Mouse (Mus musculus): ENCODE measurements around the gene Renbp.

The Renbp gene

DNA sequence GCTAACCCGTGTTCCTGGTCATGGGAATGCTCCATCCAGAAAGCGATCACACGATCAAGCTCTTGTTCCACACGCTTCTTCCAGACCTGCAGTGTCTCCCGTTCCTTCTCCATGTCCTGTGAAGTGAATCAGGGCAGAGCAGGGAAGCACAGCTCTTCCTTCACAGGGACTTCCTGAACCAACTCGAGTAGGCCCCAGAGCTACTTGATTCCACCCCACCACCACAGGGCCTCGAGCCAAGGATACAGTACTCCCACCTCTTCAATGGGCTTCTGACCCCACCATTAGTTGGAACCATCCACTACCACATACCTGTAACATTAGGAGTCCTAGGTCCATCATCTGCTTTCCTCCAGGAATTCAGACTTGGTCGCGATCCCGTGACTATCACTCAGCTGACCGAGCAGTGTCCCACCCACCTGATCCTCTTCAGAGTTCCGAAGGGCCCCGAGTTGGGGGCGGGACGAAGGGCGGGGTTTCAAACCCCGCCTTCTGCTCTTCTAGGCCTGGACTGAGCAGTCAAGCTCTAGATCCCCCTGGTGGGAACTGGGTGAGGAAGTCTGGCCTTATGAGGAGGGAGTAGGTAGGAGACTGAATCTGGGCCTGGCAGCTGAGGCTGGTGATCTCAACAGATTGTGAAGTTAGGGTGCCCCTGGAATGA is at the start of gene Renbp:
Gene Renbp, minus strand, starts transcription at position 449 of the 661 bp plus-strand sequence.
- DNase-seq (ENCODE audit: extremely low spot score, low read depth, low spot score): no peak

DNA sequence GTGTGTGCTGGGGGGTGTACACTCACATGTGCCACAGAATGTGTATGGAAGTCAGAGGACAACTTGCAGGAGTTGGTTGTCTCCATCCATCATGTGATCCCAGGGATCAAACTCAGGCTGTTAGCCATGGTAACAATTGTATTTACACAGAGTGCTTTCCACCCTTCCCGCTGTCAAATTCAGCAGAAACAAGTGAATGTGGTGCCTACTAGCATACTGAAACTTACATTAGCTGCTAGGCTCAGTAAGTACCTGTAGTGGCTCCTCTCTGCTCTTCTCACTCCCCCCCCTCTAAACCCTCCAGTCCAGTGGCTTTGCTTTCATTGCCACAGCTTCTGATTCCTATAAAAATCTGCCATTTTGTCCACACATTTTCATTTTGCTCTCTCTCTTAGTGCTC is 47.1 kb upstream of the Renbp start:
- no peak for DNase-seq (ENCODE audit: extremely low spot score, low read depth, low spot score)

DNA sequence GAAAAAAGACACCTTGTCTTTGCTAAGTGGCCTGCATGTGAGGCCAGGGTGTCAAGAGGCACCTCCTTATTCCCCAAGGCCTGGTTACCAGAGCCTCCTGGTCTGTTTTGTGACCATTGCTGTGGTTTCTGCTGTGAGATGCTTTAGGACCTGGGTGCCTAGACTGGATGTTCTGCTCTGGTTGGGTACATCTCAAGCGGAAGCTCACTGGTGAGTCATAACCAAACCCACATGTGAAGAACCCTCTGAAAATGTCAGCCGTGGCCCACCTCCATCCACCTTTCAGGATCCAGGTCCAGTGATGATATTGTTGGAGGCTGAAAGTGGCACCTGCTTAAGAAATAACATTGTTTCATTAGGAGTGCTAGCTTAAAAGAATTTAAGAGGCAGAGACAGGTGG is 45.6 kb upstream of the Renbp start:
- DNase-seq (ENCODE audit: extremely low spot score, low read depth, low spot score): no peak

DNA sequence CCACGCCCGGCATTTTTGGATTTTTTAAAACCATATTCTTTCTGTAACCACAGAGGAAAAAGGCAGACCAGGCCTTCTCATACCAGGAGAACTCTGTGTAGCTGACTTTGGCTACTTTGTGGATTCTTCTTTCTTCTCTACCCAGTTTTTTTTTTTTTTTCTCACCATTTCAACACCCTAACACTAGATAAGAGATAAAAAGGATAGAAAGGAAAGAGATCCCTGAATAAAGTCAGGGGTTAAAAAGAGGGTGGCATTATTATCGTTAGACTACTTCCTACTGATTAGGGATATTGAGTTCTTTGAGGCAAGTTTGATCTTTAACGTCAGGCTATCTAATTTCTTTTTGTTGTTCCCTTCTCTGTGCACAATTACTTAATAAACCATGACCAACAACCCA is 42.1 kb upstream of the Renbp start:
- DNase-seq (ENCODE audit: extremely low spot score, low read depth, low spot score): no peak

DNA sequence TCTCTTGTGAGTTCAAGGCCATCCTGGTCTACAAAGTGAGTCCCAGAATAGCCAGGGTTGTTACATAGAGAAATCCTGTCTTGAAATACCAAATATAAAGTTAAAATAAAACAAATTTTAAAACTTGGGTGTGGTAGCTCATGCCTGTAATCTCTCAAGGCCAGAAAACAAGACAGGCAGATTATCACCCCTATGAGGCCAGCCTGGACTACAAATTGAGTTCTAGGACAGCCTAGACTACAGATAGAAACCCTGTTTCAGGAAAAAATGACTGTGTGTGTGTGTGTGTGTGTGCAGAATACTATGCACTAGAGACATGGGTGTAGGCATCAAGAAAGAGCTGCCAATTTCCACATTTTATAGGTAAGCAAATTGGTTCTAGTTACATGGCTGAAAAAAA is 40.1 kb upstream of the Renbp start:
- DNase-seq (ENCODE audit: extremely low spot score, low read depth, low spot score): no peak

DNA sequence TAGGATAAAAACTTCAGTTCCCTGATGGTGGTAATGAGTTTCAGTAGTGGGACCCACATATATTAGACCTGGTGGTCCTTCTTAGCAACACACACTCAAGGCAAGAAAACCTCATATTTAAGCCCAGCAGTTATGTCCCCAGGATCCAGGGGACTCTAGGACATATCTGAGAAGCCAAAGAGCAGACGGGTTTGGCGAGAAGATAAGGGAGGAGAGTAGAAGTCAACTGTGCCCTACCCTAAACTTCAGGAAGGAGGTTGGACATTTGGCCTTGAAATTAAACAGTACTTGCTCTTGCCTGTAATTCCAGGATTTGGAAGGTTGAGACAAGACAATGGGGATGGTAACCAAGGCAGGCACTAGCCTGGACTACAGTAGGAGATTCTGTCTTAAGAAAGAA is 39.1 kb upstream of the Renbp start:
- DNase-seq (ENCODE audit: extremely low spot score, low read depth, low spot score): no peak

DNA sequence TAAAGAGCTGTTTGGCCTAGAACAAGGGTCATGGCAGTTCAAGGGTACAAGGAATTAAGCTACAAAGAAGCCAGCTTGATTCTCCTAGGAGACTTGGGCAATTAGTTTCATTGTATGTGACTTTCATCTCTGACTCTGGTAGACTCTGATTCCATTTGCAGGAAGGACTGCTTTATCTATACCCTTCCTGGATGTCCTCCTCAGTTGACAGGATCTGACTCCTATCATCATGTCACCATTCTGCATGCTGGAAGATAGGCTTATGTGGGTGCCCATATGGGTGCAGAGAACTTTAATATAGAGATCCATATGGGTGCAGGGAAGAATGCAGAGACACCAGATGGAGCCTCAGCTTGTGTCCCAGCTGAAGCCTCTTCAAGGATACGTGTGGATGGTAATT is 38.5 kb upstream of the Renbp start:
- DNase-seq (ENCODE audit: extremely low spot score, low read depth, low spot score): no peak

DNA sequence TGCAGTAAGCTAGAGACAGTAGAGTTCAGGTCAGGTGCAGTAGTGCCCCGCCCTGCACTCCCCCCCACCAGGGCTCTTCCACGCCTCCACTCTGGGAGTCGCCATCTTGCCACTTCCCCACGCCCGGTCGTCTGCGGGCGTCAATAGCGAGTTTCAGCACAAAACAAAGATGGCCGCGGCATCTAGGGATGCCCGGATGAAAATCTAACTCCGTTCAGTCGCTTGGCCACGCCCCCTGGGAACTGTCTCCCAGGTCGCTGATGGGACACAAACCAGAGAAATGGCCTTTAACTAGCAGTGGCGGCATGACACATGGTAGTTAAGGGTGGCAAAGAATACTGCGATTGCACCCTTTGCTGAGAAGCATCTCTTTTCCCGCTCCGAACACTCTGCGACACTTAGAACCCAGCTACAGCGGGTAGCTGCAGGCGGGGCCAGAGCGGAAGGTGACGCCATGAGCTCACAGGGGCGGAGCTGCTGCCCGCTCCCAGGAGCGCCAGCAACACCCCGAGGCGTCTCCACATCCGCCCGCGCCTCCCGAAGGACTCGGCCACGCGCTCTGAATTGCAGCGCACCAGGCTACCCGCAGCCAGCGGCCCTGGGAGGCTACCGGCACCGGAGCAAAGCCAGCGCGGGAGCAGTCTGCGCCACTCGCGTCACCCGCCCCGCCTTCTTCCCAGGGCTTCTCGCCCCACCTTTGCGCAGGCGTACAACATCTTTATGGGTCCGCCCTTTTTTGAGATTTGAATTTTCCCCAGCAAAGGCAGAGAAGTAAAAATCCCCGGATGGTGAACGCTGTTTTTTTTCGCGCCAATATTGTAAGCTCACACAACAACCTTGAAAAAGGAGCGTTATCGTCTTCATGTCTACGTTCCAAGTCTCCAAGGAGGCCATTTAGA is 36.8 kb upstream of the Renbp start:
- DNase-seq (ENCODE audit: extremely low spot score, low read depth, low spot score): peak; percentile 70

DNA sequence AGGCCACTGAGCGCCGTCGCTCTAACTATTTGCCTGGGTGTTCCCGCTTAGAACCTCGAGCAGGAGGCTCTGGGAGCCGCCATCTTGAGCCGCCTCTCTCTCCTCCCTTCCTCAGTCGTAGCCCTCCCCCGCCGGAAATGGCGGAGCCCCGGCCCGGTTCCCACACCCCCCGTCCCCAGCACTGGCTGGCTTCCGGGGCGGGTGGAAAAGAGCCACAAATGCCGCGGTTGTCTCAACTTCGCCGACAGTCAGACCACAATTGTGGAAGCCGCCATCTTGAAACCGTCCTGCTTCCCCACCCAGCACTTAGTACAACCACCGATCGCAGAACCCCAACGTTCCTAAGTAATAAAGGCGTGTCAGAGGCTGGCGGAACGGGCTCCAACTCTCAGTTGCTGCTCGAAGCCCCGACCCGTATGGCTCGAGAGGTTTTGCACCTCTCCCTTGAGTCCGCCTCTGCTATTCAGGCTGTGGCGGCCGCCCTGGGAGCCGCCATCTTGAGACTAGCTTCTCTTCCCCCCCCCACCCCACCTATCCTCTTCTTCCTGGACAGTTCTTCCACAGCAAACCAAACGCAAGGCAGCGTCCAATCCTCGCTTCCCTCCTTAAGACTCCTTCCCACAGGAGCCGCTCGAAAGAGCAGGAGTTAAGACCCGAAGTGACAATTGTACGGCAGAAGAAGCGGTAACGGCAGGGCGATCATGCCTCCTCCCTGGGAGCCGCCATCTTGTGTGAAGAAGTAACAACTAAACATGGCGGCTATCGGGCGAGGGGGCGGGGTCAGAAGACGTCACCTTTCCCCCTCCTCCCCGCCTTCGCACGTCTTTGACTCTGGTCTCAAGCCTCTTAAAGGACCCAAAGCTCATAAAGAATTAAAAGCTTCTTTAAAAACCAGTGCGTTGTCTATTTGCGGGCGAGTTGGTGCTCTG is 35.9 kb upstream of the Renbp start, which contains the start of gene Hcfc1:
Gene Hcfc1, minus strand, starts transcription at position 110 of the 929 bp plus-strand sequence.
- peak; percentile 52 for DNase-seq (ENCODE audit: extremely low spot score, low read depth, low spot score)

DNA sequence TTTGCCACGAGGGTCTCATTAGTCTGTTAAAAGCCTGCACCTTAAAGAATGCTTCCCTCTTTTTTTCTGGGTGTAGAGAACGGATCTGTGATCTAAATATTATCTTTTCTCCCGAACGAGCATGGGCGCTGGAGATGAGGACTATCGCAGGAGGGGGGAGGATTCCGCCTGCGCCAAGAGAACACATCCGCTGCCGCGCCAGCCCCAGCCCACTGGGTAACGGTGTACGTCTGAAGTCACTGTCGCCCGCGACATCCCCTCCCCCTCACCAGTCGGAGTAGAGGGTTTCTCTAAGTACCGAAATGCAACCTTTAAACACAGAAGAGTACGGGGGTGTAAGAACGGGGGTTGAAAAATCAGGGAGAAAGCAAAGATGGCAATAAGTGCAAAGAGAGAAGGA is 34.7 kb upstream of the Renbp start:
- no peak for DNase-seq (ENCODE audit: extremely low spot score, low read depth, low spot score)

DNA sequence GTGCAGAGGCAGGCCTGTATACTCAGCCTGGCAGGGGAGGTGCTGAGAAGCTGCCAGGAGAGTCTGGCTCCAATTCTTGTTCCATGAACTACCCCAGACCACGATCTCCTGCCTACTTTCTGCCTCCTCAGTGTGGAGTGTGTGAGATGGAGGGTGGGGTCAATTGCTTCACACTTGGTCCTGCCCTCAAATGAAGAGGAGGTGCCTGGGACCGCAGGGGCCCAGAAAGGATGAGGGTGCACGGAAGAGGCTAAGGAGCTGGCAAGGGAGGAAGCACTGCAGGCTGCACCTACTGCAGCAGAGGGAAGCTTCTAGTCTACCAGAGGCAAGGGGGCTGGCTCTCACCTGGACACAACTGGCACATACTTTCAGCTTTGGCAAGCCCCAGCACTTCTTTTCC is 33.7 kb upstream of the Renbp start:
- no peak for DNase-seq (ENCODE audit: extremely low spot score, low read depth, low spot score)

DNA sequence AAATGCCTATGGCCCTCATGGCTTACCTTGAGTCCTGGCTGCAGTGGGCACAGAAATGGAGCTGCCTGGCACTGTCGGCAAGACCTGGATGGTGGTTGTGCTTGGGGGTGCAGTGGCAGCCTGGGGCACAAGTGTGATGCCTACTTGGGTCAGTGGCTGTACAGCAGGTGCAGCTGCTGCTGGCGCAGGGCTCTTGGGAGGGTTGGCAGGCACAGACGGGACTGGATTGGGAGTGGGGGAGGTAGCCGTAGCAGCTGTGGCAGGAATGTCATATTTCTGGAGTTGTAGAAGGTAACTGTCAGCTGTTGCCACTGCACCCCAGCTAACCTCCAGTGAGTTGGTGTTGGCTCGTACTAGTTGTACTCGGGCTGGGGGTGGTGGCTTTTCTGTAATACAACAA is 24.3 kb upstream of the Renbp start:
- no peak for DNase-seq (ENCODE audit: extremely low spot score, low read depth, low spot score)

DNA sequence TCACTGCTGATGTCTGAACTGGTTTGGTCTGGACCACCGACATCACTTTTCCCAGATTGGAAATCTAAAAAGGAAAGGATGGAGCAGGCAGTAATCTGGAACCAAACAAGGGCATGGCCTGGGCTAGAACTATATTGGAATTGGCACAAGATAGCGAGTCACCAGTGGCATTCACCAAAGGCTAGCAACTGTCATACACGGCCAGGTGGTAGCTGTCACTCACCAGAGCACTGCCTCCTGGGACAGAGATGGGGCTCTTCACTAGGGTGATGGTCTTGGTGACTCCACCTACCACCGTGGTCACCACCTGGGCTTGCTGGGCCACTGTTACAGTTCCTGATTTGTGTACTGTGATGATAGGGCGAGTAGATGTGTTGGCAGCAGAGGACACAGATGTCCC is 22.0 kb upstream of the Renbp start:
- DNase-seq (ENCODE audit: extremely low spot score, low read depth, low spot score): no peak

DNA sequence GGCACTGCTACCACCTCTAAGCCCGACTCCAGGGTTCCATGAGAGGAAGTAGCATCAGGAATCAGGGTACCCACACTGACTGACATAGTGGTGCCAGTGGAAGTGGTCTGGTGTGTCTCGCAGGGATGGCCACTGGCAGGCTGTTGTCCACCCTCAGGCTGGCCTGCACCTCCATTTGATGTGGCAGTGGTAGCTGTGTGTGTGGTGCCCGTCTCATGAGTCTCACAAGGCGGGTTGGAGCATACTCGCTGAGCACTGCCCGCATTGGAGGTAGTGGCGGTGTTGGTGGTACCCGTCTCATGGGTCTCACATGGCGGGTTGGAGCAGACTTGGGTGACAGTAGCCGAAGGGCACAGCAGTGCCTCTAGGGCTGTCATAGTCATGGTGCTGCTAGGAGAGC is 18.7 kb upstream of the Renbp start:
- DNase-seq (ENCODE audit: extremely low spot score, low read depth, low spot score): no peak

DNA sequence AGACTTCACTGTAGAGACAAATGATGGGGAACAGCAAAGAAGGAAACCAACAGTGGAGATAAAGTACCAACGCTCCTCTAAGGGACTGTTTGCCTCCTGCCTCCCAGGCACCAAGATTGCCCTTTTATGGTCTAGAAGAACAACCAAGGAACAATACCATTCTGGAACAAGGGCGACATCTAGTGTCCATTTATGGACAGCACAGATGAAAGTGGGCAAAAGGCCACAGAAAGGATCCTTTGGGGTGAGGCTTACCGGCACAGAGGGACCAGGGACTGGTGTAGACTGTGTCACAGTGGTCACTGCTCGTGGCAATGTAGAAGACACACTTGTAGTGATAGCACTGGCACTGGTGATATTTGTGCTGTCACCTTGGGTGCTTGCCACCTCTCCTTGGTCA is 18.0 kb upstream of the Renbp start:
- DNase-seq (ENCODE audit: extremely low spot score, low read depth, low spot score): peak; percentile 39

DNA sequence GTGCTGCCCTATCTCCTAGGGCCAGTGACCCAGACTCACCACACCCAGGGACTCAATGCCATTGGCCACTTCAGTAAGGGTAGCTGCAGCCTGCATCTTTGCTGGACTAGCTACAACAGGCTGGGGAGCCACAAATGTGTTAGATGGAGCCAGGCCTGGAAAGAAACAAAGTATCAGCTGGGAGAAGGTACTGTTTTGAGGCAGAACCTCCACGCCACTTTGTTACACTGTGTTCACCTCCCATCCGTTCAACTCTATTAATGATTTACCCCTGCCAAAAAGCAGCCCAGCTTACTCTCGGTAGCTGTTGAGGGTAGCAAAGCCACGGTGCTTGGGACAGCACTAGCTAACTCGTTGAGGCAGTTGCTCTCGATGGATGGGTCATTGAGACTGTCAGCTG is 16.2 kb upstream of the Renbp start:
- DNase-seq (ENCODE audit: extremely low spot score, low read depth, low spot score): no peak

DNA sequence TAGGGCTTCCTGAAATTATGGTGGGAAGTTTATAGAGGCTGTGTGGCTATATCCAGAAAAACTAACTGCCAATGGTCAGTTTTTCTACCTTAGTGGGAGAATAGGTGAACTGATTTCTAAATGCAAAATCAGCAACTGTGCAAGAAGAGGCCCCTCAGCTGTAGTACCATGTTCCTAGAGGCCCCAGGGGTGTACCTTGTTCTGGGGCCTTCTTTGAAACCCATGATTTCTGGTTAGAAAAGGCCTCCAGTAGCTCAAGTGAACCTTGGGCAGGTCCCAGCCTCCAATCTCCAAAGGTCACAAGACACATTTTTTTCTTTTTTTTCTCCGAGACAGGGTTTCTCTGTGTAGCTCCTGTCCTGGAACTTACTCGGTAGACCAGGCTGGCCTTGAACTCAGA is 11.6 kb upstream of the Renbp start:
- no peak for DNase-seq (ENCODE audit: extremely low spot score, low read depth, low spot score)

DNA sequence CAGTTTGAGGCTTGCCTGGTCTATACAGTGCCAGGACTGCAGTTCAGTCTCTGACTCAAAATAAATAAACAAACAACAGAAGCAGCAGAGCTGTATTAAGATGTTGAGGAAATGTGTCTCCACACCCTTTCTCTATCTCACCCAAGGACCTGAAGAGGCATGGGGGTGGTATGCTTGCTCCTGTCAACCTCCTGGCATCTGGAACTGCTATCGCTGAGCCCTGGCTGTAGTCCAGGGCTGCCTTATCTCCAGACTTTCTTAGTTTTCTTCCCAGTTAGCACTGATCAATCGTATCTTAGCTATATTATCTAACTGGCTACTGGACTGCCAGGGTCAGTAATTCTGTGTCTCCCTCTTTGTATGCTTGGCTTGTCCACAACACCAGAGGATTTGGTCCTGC is 11.2 kb upstream of the Renbp start:
- DNase-seq (ENCODE audit: extremely low spot score, low read depth, low spot score): no peak

DNA sequence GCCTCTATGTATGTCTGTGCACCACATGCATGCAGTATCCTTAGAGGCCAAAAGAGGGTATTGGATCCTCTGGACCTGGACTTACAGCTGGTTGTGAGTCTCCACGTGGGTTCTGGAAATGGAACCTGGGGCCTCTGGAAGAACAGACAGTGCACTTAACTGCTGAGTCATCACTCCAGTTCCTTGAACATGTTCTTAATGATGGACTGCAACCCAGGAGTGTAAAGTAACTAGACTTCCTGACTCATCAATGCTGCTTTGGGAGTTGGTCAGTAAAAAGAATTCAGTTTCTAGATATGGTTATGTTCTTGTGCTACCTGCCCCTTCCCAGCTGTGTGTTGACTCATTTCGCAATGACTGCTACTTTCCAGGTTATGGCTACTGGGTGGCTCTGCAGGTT is 1.2 kb upstream of the Renbp start:
- no peak for DNase-seq (ENCODE audit: extremely low spot score, low read depth, low spot score)

DNA sequence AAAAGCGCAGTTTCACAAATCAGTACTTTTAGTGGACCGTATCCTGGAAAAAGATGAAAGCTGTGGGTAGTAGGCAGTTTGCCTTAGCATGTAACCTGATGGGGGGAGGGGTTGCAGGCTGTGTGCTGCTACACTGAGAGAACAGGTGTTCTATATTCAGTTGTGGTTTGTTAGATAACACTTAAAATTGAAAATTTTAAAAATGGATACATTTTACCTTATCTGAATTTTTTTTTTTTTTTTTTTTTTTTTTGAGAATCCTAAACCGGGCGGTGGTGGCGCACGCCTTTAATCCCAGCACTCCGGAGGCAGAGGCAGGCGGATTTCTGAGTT is 8.1 kb downstream of the Renbp start:
- DNase-seq (ENCODE audit: extremely low spot score, low read depth, low spot score): no peak

DNA sequence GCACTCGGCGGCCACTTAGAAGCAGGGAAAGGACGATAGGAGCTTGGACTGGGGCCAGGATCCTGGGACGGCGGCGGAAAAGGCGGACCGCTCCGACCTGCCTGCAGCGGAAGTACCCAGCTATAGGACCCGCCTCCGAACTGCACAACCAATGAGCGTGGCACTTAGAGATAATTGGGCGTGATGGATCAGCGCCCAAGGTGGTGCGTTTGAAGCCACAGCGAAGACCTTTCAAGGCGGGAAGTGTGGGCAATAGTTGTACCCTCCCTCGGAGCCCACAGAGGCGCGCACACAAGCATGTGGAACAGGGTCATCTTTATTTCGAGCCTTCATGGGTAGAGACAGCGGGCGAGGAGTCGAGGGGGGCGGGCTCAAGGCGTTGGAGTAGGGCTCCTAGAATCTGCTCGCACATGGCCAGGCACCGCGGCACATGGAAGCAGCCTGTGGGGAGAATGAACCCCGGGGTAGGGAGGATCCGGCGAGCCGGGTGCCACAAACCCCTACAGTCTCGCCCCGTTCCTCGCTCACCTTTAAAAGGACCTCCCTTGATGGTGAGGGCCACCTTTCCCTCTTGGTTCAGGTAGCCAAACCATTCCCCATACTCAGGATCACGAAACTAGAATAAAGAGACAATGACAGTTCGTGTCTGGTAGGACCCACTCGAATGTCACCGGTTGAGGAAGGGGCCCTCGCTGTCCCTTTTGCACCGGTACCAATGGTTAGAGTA is 8.7 kb downstream of the Renbp start, which contains the start of the genes Arhgap4 and Naa10:
Gene Arhgap4, minus strand, starts transcription at position 48 of the 727 bp plus-strand sequence.
Gene Naa10, minus strand, starts transcription at position 122 of the 727 bp plus-strand sequence.
- DNase-seq (ENCODE audit: extremely low spot score, low read depth, low spot score): peak; percentile 26
